Mouse (Mus musculus) forebrain, embryonic 15.5 days (tissue): ENCODE results near the gene Snd1. TPM values are rescaled to one million over a fixed set of nuclear protein-coding genes. Genes with fewer than 3 reads are reported as not detected.
A peak's percentile ranks its signal among the peaks of the same experiment; 100 is the strongest.
"Not testable (repeated sequence)": the region's sequence is repeated elsewhere in the genome, so short reads cannot be mapped to it uniquely, and the experiment has no call there.

ENCODE experiments used
- ATAC-seq: fragments of 200-750 bp; cut with Nextera tagmentation; replicated peaks from 2 replicates; pipeline ENCODE4 v1.8.0; 2017; ENCODE audit warnings: mild to moderate bottlenecking, moderate TSS enrichment, moderate library complexity
- H3K27ac ChIP-seq: fragments of 300-500 bp; sonication (generic); replicated peaks from 2 replicates; pipeline ENCODE4 v1.5.1; 2015; ENCODE audit warnings: mild to moderate bottlenecking, inconsistent platforms
- H3K27me3 ChIP-seq: fragments of 300-500 bp; sonication (generic); 2 replicates; pipeline ENCODE4 v1.6.1; 2015; ENCODE audit warnings: inconsistent platforms
- H3K36me3 ChIP-seq: fragments of 300-500 bp; sonication (generic); 2 replicates; pipeline ENCODE4 v1.6.1; 2015; ENCODE audit warnings: mild to moderate bottlenecking, inconsistent platforms
- H3K4me1 ChIP-seq: fragments of 300-500 bp; sonication (generic); 2 replicates; pipeline ENCODE4 v1.6.1; 2015; ENCODE audit warnings: inconsistent platforms
- H3K4me2 ChIP-seq: fragments of 300-500 bp; sonication (generic); replicated peaks from 2 replicates; pipeline ENCODE4 v1.6.1; 2015; ENCODE audit warnings: mild to moderate bottlenecking, inconsistent platforms
- H3K4me3 ChIP-seq: fragments of 300-500 bp; sonication (generic); 2 replicates; pipeline ENCODE4 v1.5.1; 2015; ENCODE audit warnings: mild to moderate bottlenecking, inconsistent platforms
- H3K9ac ChIP-seq: fragments of 300-500 bp; sonication (generic); replicated peaks from 2 replicates; pipeline ENCODE4 v1.6.1; 2015; ENCODE audit warnings: mild to moderate bottlenecking, inconsistent platforms
- H3K9me3 ChIP-seq: fragments of 300-500 bp; sonication (generic); 2 replicates; pipeline ENCODE4 v1.6.1; 2016; ENCODE audit warnings: inconsistent platforms
- WGBS: fragments of 180-500 bp; shearing (Covaris S2); methylation state at CpG from one replicate; pipeline ENCODE4 v1.1.7; 2015; ENCODE audit warnings: mixed read lengths; 5-methylcytosine and 5-hydroxymethylcytosine counted together
- polyA plus RNA-seq: library from polyadenylated mRNA; unstranded; fragments of >200 nt; fragmentation: Nextera tagmentation; extraction: Ambion mirVana; gene quantifications from 2 replicates; pipeline ENCODE4 v1.2.1, GENCODE M21; 2015

Snd1 gene
- polyA plus RNA-seq, 1 experiment from 2014 or later = 77.6 TPM

GRCm38 (mm10) chr6:28927987-28928386, 453.0 kb downstream of the Snd1 start:
- not testable (repeated sequence) for H3K27me3 ChIP-seq, H3K4me3 ChIP-seq, H3K4me2 ChIP-seq, ATAC-seq, H3K27ac ChIP-seq, H3K36me3 ChIP-seq, H3K9ac ChIP-seq, H3K9me3 ChIP-seq
- 88% methylated on average over 13 of the region's 24 CpGs for WGBS
- peaks cover 20% of the 10 kb centered on the region for H3K4me1 ChIP-seq

GRCm38 (mm10) chr6:28929169-28929803, 454.3 kb downstream of the Snd1 start:
- 0 out of 2 replicates have a peak overlapping the region, but pooled peaks have one; percentile 13 for H3K4me3 ChIP-seq
- peaks cover 21% of the 10 kb centered on the region for H3K4me1 ChIP-seq
- H3K27ac ChIP-seq, H3K27me3 ChIP-seq, ATAC-seq, H3K9ac ChIP-seq, H3K4me2 ChIP-seq, H3K9me3 ChIP-seq, H3K36me3 ChIP-seq: not testable (repeated sequence)
- WGBS = 81% methylated on average over 20 of the region's 25 CpGs

- Histone ChIP-seq H3K36me3 (no peaks in the 10 kb centered on the region), H3K4me2 (peak overlapping the region; percentile 65; the same call in 1 of the 2 replicates), H3K27me3 (no peaks in the 10 kb centered on the region), H3K9ac (no peak overlapping the region), H3K27ac (no peak overlapping the region), H3K9me3 (no peaks in the 10 kb centered on the region), H3K4me3 (no peak overlapping the region), H3K4me1 (peaks cover 21% of the 10 kb centered on the region)
- 10% methylated on average over 9 of the region's 9 CpGs for WGBS
- peak; percentile 14; the same call in 1 of the 2 replicates for ATAC-seq
These were observed 456.3 kb downstream of the Snd1 start for GRCm38 (mm10) chr6:28931234-28931633.

- H3K4me2 ChIP-seq = peak overlapping the region; percentile 65
- H3K9me3 ChIP-seq = no peaks in the 10 kb centered on the region
- peaks cover 21% of the 10 kb centered on the region for H3K4me1 ChIP-seq
- H3K27ac ChIP-seq = no peak overlapping the region; the same call in 1 of the 2 replicates
- H3K36me3 ChIP-seq = no peaks in the 10 kb centered on the region
- H3K27me3 ChIP-seq = no peaks in the 10 kb centered on the region
- peak overlapping the region; percentile 35 for H3K4me3 ChIP-seq
- 2% methylated on average over 13 of the region's 13 CpGs for WGBS
- no peak overlapping the region for H3K9ac ChIP-seq
- ATAC-seq = peak; percentile 61
These were observed 456.8 kb downstream of the Snd1 start for GRCm38 (mm10) chr6:28931636-28932327.

- Histone ChIP-seq H3K9me3 (no peaks in the 10 kb centered on the region), H3K4me1 (peaks cover 21% of the 10 kb centered on the region), H3K27ac (peak overlapping the region; percentile 51), H3K27me3 (no peaks in the 10 kb centered on the region), H3K9ac (peak overlapping the region; percentile 27), H3K36me3 (no peaks in the 10 kb centered on the region), H3K4me2 (peak overlapping the region; percentile 65), H3K4me3 (peak overlapping the region; percentile 35)
- ATAC-seq = peak; percentile 74
- 2% methylated on average over 19 of the region's 19 CpGs for WGBS
These were observed 457.5 kb downstream of the Snd1 start for GRCm38 (mm10) chr6:28932328-28932937.

GRCm38 (mm10) chr6:28935736-28936135, 460.8 kb downstream of the Snd1 start:
- no peak for ATAC-seq
- 91% methylated on average over 7 of the region's 7 CpGs for WGBS

GRCm38 (mm10) chr6:28947254-28947653, 472.3 kb downstream of the Snd1 start:
- Histone ChIP-seq H3K9me3 (no peaks in the 10 kb centered on the region), H3K9ac (no peak overlapping the region), H3K27me3 (no peaks in the 10 kb centered on the region), H3K4me1 (no peaks in the 10 kb centered on the region), H3K27ac (no peak overlapping the region), H3K36me3 (no peaks in the 10 kb centered on the region), H3K4me3 (no peak overlapping the region), H3K4me2 (no peak overlapping the region)
- no peak for ATAC-seq
- WGBS = 59% methylated on average over 9 of the region's 9 CpGs

More at GRCm38 (mm10) chr6:28935736-28936135, 460.8 kb downstream of the Snd1 start:
- Histone ChIP-seq H3K4me1 (peaks cover 21% of the 10 kb centered on the region), H3K4me3 (no peak overlapping the region), H3K27ac (no peak overlapping the region), H3K9me3 (no peaks in the 10 kb centered on the region), H3K27me3 (no peaks in the 10 kb centered on the region), H3K4me2 (no peak overlapping the region), H3K9ac (no peak overlapping the region), H3K36me3 (no peaks in the 10 kb centered on the region)

GRCm38 (mm10) chr6:28949269-28949668, 474.3 kb downstream of the Snd1 start:
- Histone ChIP-seq H3K36me3 (no peaks in the 10 kb centered on the region), H3K27me3 (no peaks in the 10 kb centered on the region), H3K4me2 (no peak overlapping the region), H3K4me1 (no peaks in the 10 kb centered on the region), H3K4me3 (no peak overlapping the region), H3K9me3 (no peaks in the 10 kb centered on the region), H3K9ac (no peak overlapping the region), H3K27ac (no peak overlapping the region)
- 20% methylated on average over 12 of the region's 12 CpGs for WGBS
- peak; percentile 63; the same call in 1 of the 2 replicates for ATAC-seq

- H3K36me3 ChIP-seq = no peaks in the 10 kb centered on the region
- no peak overlapping the region for H3K4me3 ChIP-seq
- 18% methylated on average over 11 of the region's 11 CpGs for WGBS
- H3K9me3 ChIP-seq = no peaks in the 10 kb centered on the region
- no peak overlapping the region for H3K27ac ChIP-seq
- no peak for ATAC-seq
- H3K4me1 ChIP-seq = no peaks in the 10 kb centered on the region
- no peaks in the 10 kb centered on the region for H3K27me3 ChIP-seq
- H3K4me2 ChIP-seq = no peak overlapping the region
- H3K9ac ChIP-seq = no peak overlapping the region
These were observed 480.6 kb downstream of the Snd1 start for GRCm38 (mm10) chr6:28955581-28955980.

- H3K4me3 ChIP-seq = no peak overlapping the region
- no peak overlapping the region for H3K4me2 ChIP-seq
- ATAC-seq = no peak
- no peaks in the 10 kb centered on the region for H3K36me3 ChIP-seq
- no peaks in the 10 kb centered on the region for H3K4me1 ChIP-seq
- H3K27me3 ChIP-seq = no peaks in the 10 kb centered on the region
- WGBS = 87% methylated on average over 10 of the region's 10 CpGs
- no peak overlapping the region for H3K9ac ChIP-seq
- no peaks in the 10 kb centered on the region for H3K9me3 ChIP-seq
- no peak overlapping the region for H3K27ac ChIP-seq
These were observed 482.5 kb downstream of the Snd1 start for GRCm38 (mm10) chr6:28957486-28957885.

GRCm38 (mm10) chr6:28963178-28963577, 488.2 kb downstream of the Snd1 start:
- Histone ChIP-seq H3K9me3 (no peaks in the 10 kb centered on the region), H3K4me1 (no peaks in the 10 kb centered on the region), H3K36me3 (no peaks in the 10 kb centered on the region), H3K4me2 (no peak overlapping the region), H3K27me3 (no peaks in the 10 kb centered on the region), H3K9ac (no peak overlapping the region), H3K27ac (no peak overlapping the region), H3K4me3 (no peak overlapping the region)
- ATAC-seq = no peak
- 42% methylated on average over 5 of the region's 5 CpGs for WGBS

- Histone ChIP-seq H3K27me3 (no peaks in the 10 kb centered on the region), H3K4me3 (no peak overlapping the region), H3K36me3 (no peaks in the 10 kb centered on the region), H3K4me1 (0 out of 2 replicates have a peak, but pooled peaks cover under 1% of the 10 kb centered on the region), H3K27ac (no peak overlapping the region), H3K4me2 (no peak overlapping the region), H3K9me3 (no peaks in the 10 kb centered on the region), H3K9ac (no peak overlapping the region)
- WGBS = 59% methylated on average over 8 of the region's 8 CpGs
- ATAC-seq = no peak
These were observed 490.3 kb downstream of the Snd1 start for GRCm38 (mm10) chr6:28965264-28965663.
